Mouse (Mus musculus) heart, embryonic 11.5 days (tissue): ENCODE data around the gene Rbm34. TPM values are rescaled to one million over a fixed set of nuclear protein-coding genes. Genes with fewer than 3 reads are reported as not detected.
A peak's percentile ranks its signal among the peaks of the same experiment; 100 is the strongest.

ENCODE experiments used
- ATAC-seq: fragments of 200-750 bp; cut with Nextera tagmentation; replicated peaks from 2 replicates; pipeline ENCODE4 v1.8.0; 2017; ENCODE audit warnings: moderate library complexity; ENCODE audit not compliant: insufficient number of reproducible peaks, low FRiP score, low TSS enrichment
- H3K27ac ChIP-seq: fragments of 300-500 bp; sonication (generic); 2 replicates; pipeline ENCODE4 v1.5.1; 2014; ENCODE audit warnings: mild to moderate bottlenecking, low read depth, low read length
- H3K27me3 ChIP-seq: fragments of 300-500 bp; sonication (generic); 2 replicates; pipeline ENCODE4 v1.6.1; 2014; ENCODE audit warnings: mild to moderate bottlenecking, low read length, mixed read lengths; ENCODE audit not compliant: control insufficient read depth, insufficient read depth
- H3K36me3 ChIP-seq: fragments of 300-500 bp; sonication (generic); 2 replicates; pipeline ENCODE4 v1.6.1; 2014; ENCODE audit warnings: mild to moderate bottlenecking, low read length, moderate library complexity, mixed read lengths; ENCODE audit not compliant: control insufficient read depth, insufficient read depth
- H3K4me1 ChIP-seq: fragments of 300-500 bp; sonication (generic); 2 replicates; pipeline ENCODE4 v1.6.1; 2014; ENCODE audit warnings: low read length; ENCODE audit not compliant: control insufficient read depth, insufficient read depth
- H3K4me2 ChIP-seq: fragments of 300-500 bp; sonication (generic); 2 replicates; pipeline ENCODE4 v1.6.1; 2014; ENCODE audit warnings: mild to moderate bottlenecking, moderate library complexity
- H3K4me3 ChIP-seq: fragments of 300-500 bp; sonication (generic); 2 replicates; pipeline ENCODE4 v1.5.1; 2014; ENCODE audit warnings: low read depth, low read length
- H3K9ac ChIP-seq: fragments of 300-500 bp; sonication (generic); 2 replicates; pipeline ENCODE4 v1.6.1; 2014; ENCODE audit warnings: mild to moderate bottlenecking, low read depth, low read length, moderate library complexity
- H3K9me3 ChIP-seq: fragments of 300-500 bp; sonication (generic); replicated peaks from 2 replicates; pipeline ENCODE4 v1.6.1; 2016; ENCODE audit warnings: low read length; ENCODE audit not compliant: control insufficient read depth
- WGBS: fragments of 180-500 bp; shearing (Covaris S2); extraction: QIAGEN DNeasy Blood & Tissue Kit; methylation state at CpG from one replicate; pipeline ENCODE4 v1.1.7; 2014; ENCODE audit not compliant: insufficient replicate concordance; 5-methylcytosine and 5-hydroxymethylcytosine counted together
- polyA plus RNA-seq: library from polyadenylated mRNA; unstranded; fragments of >200 nt; fragmentation: Nextera tagmentation; extraction: Ambion mirVana; gene quantifications from 2 replicates; pipeline ENCODE4 v1.2.1, GENCODE M21; 2014

Rbm34 gene
- polyA plus RNA-seq: 15.6 and 16.0 TPM in 2 replicates

DNA sequence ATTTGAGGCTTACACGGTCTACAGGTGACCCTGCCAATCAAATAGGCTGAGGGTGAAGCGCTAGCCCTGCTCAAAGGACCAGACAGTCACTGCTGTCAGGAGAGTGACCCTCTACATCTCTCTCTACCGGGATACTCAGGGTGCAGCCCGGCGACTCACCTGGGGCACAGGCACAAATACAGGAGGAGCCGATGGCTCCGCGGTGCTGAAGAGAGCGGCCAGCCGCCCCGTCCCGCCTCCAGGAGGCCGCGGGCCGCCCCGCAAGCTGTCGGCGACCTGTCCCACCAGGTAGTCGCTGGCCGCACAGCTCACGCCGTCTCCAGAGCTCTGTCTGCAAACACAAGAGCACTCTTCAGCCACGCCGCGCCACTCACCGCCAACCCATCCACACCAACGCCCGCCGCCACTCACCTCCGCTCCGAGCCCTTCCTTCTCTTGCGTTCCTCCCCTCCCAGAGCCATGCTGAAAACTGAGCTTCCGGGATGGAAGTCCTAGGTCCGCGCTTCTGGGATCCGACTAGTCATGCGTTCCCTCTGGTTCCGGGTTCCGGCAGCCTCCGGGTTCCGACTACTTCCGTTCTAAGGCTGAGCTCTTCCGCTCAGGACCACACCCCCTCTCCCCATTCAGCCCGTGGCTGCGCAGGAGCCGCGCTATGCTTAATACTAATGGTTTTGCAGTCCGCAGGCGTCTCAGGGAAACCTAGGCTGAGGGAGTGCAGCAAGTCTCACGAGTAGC, at the start of gene Rbm34:
Rbm34 (minus strand) TSS at position 493 of the 735 bp plus-strand sequence.
- peak; percentile 95 for ATAC-seq
- peak within 1 kb of the TSS; percentile 68 for H3K27ac ChIP-seq
- H3K9ac ChIP-seq: peak within 1 kb of the TSS; percentile 89
- H3K4me1 ChIP-seq: peaks cover 2% of the 10 kb centered on the region; the same call in 1 of the 2 replicates
- no peaks in the 10 kb centered on the region for H3K27me3 ChIP-seq
- peak within 1 kb of the TSS; percentile 94 for H3K4me2 ChIP-seq
- H3K4me3 ChIP-seq: peak within 1 kb of the TSS; percentile 97
- H3K9me3 ChIP-seq: no peaks in the 10 kb centered on the region
- peaks cover 7% of the 10 kb centered on the region for H3K36me3 ChIP-seq
- WGBS: under 1% methylated on average over 49 of the region's 50 CpGs

DNA sequence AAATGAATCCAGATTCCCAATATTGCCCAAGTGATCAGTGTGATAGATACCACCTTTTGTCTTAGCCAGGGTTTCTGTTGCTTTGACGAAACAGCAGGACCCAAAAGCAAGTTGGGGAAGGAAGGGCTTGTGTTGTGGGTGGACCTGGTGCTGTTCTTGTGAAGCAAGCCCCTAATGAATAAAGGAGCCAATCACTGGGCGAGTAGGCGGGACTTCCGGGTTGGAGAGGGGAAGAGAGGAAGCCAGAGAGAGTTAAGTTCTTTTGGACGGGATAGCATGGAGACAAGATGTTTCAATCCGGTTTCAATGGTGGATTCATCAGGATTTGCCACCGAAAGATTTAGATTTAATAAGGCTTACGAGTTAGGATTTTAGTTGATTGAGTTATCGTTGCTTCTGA, 40.8 kb upstream of the Rbm34 start:
- no peak overlapping the region for H3K9ac ChIP-seq
- no peaks in the 10 kb centered on the region for H3K9me3 ChIP-seq
- no peak for ATAC-seq
- 43% methylated on average over 9 of the region's 9 CpGs for WGBS
- H3K36me3 ChIP-seq: no peaks in the 10 kb centered on the region
- no peaks in the 10 kb centered on the region for H3K4me1 ChIP-seq
- no peak overlapping the region for H3K4me2 ChIP-seq
- 0 out of 2 replicates have a peak, but pooled peaks cover 2% of the 10 kb centered on the region for H3K27me3 ChIP-seq
- no peak overlapping the region for H3K4me3 ChIP-seq
- H3K27ac ChIP-seq: no peak overlapping the region

DNA sequence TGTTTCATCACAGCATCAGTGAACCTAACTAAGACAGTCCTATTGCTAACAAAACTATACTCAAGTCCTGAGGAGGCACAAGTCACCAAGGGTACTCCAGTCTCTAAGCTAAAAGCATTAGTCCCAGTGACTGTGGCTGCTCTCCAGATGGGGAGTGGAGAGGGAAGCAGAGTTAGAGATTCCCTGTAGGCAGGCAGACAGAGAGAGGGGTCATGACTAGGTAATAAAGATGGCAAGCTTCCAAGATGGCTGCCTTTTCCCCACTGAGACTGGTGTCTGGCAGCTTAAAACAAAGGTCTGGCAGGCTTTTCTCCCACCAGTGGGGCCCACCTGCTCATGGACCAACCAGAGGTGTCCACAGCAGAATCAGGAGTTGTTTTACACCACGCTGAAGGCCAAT, 23.6 kb upstream of the Rbm34 start:
- Histone ChIP-seq H3K27me3 (no peaks in the 10 kb centered on the region), H3K4me1 (peaks cover 4% of the 10 kb centered on the region; the same call in 1 of the 2 replicates), H3K9ac (no peak overlapping the region), H3K9me3 (no peaks in the 10 kb centered on the region), H3K36me3 (no peaks in the 10 kb centered on the region), H3K27ac (no peak overlapping the region), H3K4me3 (no peak overlapping the region), H3K4me2 (no peak overlapping the region)
- 82% methylated on average over 1 of the region's 1 CpGs for WGBS
- ATAC-seq: no peak

- H3K36me3 ChIP-seq: no peaks in the 10 kb centered on the region
- 76% methylated on average over 5 of the region's 5 CpGs for WGBS
- H3K27ac ChIP-seq: no peak overlapping the region
- no peak for ATAC-seq
- no peak overlapping the region for H3K9ac ChIP-seq
- 0 out of 2 replicates have a peak, but pooled peaks cover 4% of the 10 kb centered on the region for H3K4me1 ChIP-seq
- H3K27me3 ChIP-seq: no peaks in the 10 kb centered on the region
- no peaks in the 10 kb centered on the region for H3K9me3 ChIP-seq
- H3K4me2 ChIP-seq: no peak overlapping the region
- H3K4me3 ChIP-seq: no peak overlapping the region
Observed at GRCm38 (mm10) chr8:126989363-126990153, 18.7 kb upstream of the Rbm34 start.

GRCm38 (mm10) chr8:126988346-126989006, 17.6 kb upstream of the Rbm34 start:
- Histone ChIP-seq H3K27me3 (no peaks in the 10 kb centered on the region), H3K4me2 (peak overlapping the region; percentile 3), H3K9ac (no peak overlapping the region), H3K9me3 (no peaks in the 10 kb centered on the region), H3K27ac (no peak overlapping the region), H3K4me1 (0 out of 2 replicates have a peak, but pooled peaks cover 4% of the 10 kb centered on the region), H3K36me3 (no peaks in the 10 kb centered on the region), H3K4me3 (no peak overlapping the region)
- WGBS: 38% methylated on average over 16 of the region's 16 CpGs
- ATAC-seq: no peak

DNA sequence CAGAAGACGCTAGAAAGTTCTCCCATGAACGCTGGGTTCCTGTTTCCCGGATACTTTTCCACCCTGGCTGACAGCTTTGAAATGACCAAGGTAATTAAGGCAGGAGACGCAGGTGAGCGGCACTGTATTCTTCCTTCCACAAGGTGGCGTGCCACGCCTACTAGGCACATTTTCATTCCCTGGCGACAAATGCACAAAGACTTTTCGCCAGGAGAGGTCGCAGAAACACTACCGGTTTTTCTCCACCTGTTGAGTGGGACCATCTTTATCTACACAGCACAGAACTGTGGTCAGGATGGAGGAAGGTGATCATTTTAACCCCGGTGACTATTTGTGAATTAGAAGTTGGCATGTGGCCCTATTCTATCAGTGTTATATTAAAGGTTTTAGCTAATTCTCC, 15.6 kb upstream of the Rbm34 start:
- H3K4me2 ChIP-seq: no peak overlapping the region
- no peak overlapping the region for H3K27ac ChIP-seq
- no peak overlapping the region for H3K9ac ChIP-seq
- H3K36me3 ChIP-seq: no peaks in the 10 kb centered on the region
- 0 out of 2 replicates have a peak, but pooled peaks cover 4% of the 10 kb centered on the region for H3K4me1 ChIP-seq
- no peaks in the 10 kb centered on the region for H3K27me3 ChIP-seq
- WGBS: 1% methylated on average over 12 of the region's 12 CpGs
- ATAC-seq: no peak
- no peak overlapping the region for H3K4me3 ChIP-seq
- H3K9me3 ChIP-seq: no peaks in the 10 kb centered on the region

- Histone ChIP-seq H3K27me3 (peaks cover 3% of the 10 kb centered on the region; the same call in 1 of the 2 replicates), H3K9me3 (no peaks in the 10 kb centered on the region), H3K4me1 (no peaks in the 10 kb centered on the region), H3K9ac (no peak overlapping the region), H3K36me3 (no peaks in the 10 kb centered on the region), H3K4me2 (no peak overlapping the region), H3K27ac (no peak overlapping the region), H3K4me3 (no peak overlapping the region)
- no peak for ATAC-seq
- WGBS: 65% methylated on average over 5 of the region's 5 CpGs
Observed at GRCm38 (mm10) chr8:126980046-126980445, 9.2 kb upstream of the Rbm34 start.

DNA sequence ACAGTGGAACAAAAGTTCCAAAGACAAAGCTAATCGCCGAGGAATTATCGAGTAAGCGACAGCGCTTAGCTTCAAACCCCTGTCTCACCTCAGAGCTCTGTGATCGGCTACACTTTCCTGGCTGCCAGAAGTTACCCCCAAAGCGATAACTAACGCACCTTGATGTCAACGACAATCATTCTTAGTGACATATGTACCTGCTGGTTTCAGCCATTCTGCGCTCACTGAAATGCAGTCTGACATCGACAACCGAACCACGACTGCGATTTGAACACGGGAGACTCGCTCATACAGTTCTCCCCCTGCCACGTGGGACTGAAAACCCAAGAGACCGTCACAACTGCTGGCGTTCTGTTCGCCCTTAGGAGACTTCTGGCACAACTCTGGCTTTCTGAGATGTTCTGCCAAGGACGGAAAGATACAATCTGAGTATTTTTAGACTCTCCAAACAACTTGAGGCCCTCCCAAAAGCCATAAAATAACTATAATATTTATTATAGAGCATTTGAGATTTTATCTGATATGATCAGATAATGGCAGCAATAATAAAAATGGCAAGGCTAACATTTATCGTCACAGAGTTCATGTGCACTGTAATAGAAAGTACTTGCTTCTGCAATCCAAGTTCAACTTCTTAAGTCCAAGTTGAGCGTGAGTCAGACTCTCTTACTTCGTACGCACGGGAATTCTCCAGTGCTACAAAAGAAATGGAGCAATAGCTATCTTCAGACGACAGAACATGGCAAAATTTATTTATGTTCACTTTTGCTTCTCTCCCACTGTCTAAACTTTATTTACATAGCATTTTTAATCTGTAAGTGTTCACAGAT, 8.4 kb upstream of the Rbm34 start:
- Histone ChIP-seq H3K36me3 (no peaks in the 10 kb centered on the region), H3K27ac (no peak overlapping the region), H3K4me1 (no peaks in the 10 kb centered on the region), H3K9ac (no peak overlapping the region), H3K4me3 (peak overlapping the region; percentile 41), H3K4me2 (peak overlapping the region; percentile 65), H3K9me3 (no peaks in the 10 kb centered on the region), H3K27me3 (peaks cover 3% of the 10 kb centered on the region; the same call in 1 of the 2 replicates)
- ATAC-seq: no peak
- WGBS: 21% methylated on average over 27 of the region's 27 CpGs
